Mouse (Mus musculus): ENCODE results near the gene Slc22a21.
A peak's percentile ranks its signal among the peaks of the same experiment; 100 is the strongest.
"Not testable (repeated sequence)": the region's sequence is repeated elsewhere in the genome, so short reads cannot be mapped to it uniquely, and the experiment has no call there.

Gene Slc22a21

DNA sequence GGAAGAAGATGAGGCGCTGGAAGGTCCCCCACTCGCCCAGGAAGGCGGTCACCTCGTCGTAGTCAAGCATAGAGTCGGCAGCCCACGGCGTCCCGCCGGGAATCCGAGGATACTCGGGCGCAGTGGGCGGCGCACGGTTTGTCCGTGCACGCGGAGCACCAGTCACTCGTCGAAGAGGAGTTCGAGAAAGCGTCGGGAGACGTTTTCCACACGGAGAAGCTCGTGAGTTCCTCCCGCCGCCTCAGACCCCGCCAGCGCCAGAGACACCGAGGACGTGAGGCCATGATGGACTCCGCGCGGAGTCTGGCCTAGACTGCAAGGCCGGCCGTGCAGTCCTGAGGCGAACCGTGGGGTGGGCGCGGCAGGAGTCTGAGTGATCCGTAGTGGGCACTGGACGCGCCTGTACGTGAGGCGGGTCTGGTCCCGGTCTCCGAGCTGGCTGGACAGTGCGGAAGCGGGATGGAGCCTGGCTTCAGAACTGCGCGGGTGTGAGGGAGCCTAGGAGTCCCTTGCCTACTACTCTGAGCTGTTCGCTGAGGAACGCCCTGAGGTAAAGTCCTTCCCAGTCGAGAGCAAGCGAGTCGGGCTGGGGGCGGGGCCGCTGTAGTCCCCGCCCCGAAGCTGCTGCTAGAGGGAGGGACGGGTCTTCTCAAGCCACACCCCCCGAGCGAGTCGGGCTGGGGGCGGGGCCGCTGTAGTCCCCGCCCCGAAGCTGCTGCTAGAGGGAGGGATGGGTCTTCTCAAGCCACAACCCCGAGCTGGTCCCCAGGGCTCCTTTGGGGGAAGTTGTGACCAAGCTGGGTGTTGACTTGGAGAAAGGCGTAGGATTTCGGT is at the start of gene Slc22a21:
Slc22a21 (minus strand) TSS at position 545 of the 834 bp plus-strand sequence.
- peak; percentile 67 for DNase-seq

DNA sequence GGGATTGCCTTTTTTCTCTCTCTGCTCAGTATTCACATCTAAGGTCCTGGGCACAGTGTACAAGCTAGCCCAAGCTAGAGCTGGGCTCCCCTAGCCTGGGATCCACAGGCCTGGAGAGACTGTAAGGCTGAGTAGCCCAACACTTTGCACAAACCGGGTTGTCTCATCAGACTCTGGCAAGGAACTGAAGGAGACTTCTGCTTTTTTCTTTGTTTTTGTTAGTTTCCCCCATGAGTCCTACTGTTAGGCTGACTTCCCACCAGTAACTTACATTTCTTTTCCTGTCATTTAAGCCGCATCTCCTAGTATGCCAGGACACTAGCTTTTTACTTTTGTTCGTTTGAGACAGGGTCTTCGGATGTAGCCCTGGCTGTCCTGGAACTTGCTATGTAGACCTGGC is 48.9 kb upstream of the Slc22a21 start:
- DNase-seq, result no peak

DNA sequence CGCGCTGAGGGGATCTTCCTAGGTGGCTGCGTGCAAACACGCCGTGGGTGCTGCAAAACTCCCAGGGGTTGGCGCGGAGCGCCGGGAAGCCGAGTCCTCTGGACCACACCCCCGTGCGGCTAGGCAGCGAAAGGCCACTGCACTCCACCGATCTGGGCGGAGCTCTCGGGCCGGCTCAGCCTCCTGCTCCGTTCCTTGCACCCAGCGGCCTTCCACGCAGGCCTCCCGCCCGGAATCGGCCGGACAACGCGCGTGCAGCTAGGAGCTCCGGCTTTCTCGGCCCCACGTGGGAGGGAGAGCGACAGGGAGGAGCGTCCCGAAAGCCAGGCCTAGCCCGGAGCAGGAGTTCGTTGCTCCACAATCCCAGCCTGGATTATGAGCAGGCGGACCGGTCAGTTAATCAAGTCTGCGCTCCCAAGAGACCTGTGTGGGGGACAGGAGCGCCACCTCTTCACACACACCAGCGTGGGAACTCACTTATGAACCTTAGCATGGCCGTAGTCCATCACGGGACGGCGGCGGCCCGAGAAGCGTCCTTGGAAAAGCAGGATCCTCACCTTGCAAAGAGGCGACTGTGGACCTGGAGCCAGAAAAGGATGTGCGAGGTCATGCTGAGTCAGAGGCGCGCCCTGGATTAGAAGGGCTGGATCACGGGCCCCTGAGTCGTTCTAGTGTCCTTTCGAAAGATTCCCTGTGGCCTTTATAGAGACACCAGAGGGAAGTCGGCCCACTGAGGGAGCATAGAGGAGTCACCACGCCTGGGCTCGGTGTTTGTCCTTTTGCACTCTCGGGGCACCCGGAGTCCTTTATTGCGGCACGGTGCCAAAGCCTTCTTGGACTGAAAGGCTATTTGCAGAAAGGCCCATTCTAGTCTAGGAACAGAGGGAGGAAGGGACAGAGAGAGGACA is 48.2 kb upstream of the Slc22a21 start, which contains the start of gene Slc22a4:
Slc22a4 (minus strand) TSS at position 47 of the 908 bp plus-strand sequence.
- DNase-seq, result peak; percentile 71

DNA sequence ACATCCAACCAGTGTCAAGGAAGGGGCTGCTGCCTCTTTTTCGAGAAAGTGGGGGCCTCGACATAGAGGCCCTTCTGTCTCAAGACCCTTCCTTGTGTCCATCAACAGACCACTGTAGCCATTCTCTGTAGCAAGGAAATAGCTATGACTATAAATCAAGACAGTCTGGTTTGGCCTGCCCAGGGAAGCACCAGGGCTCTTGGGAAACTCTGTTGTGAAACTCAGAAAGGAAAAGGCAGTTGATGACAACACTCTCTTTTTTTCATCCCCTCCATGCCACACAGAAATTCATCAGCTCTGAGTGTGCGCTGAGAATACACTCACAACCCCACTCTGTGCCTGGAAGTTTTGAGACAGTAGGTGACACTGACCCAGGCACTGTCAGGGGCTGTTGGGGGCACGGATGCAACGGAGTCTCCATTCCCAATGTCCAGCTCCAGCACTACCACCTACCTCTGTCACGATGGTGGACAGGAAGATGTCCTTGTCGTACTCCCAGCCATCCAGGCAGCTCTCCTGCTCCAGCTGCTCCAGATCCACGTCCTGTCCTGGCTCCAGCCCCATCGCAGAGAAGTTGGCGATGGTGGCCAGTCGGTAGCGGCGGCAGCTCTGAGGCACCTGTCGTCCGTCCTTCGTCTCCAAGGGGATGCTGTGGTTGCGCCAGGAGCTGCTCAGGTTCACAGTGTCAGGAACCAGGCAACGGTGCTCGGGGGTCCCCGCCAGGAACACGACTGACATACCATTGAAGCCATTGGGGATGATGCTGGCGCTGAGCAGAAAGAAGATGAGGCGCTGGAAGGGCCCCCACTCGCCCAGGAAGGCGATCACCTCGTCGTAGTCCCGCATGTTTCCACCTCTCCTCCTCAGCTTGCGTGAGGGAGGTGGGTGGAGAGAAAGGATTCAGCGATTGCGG is 47.3 kb upstream of the Slc22a21 start:
- DNase-seq, result no peak

DNA sequence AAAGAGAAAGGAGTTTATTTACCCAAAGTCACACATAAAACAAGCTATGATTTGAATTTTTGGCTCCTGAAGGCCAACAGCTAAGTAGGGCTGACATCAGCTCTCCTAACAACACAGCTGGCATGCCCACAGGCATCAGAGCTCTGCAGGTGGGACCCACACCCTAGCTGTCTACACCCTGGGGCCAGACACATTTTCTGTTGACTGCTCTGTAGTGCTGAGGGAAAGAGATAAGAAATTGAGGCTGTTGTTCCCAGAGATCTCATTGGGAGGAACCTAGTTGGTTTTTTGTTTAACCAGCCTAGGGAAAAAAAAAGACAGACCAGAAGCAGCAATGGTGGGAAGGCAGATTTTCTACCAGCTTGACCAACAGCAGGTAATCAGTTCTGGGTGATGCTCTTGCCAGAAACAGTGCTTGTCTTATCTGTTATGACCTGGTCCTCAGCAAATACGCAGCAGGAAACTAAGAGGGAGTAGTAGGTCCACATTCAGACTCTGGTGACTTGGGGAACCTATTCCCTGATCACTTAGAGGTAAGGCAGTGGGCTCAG is 46.4 kb upstream of the Slc22a21 start:
- DNase-seq, result no peak

DNA sequence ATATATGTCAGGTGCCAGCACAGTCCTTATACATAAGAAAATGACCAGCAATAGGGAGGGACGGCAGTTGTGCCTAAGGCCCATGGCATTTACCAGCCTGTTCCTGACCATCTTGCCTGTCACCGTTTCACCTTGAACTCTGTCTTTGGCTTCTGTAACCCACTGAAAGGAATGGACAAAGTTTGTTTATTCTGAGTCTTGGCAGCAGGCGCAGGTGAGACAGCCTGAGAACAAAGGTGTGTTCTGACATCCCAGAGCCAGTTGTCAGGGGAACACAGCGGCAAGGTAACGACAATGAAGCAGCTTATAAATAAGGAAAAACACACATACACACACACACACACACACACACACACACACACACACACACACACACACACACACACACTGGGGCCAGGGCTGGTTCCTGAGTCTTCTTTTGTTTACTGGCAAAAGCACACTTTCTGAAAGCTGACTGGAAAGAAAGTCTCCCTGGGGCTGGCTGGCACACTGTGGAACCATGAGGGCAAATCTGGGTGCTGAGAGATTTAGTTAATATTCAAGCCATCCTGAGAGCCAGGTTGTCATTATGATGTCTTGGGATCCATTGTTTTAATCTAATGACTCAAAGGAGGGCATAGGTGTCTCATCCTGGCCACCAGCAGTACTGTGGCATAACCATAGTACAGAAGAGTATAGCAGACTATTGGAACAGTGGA is 41.4 kb upstream of the Slc22a21 start:
- DNase-seq, result no peak

DNA sequence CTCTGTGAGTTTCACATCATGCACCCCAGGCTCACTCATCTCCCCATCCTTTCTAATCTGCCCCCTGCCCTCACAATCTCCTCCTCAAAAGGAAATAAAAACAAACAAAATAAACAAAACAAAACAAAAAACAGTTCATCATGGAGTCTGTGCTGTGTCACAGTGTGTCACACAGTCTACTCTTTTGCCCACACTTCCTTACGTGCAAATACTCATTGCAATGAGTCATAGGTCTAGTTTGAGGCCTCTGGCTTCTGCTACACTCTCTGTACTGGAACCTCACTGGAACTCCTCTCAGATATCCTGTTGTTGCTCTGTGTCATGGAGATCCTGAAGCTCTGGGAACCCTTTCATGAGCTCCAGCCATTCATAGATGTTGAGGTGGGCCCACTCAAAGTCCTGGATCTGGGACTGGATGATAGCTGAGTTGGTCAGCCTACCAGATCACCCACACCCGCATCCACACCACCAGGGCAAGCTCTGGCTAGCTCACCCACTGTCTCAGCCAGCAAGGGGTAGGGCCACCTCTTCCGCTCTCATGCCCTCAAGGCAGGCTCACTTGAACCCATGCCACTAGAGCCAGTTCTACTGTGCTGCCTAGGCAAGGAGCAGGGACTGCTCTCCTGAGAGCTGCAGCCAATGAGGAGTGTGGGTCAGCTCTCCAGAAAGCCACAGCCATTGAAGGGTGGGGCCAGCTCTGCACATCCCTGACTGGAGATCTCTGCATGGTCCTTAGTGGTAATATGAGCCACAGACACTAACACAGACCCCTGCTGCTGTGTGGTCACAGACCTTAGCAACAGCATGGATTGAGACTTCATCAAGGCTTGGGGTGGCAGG is 39.0 kb upstream of the Slc22a21 start:
- no peak for DNase-seq

DNA sequence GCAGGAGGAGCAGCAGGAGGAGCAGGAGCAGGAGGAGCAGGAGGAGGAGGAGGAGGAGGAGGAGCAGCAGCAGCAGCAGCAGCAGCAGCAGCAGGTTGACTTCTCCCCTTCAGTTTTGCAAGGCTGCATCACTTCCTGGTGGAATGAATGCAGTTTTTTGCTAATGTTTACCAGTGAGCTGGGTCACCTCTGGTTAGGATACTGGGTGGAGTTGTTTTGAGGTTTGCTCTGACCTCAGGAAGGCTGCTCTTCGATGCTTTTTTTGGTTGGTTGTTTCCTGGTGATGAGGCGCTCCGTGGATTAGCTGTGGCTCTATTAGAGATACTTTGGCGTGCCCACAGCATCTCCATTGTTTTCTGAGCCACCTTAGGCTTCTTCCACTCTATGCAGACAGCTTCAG is 37.5 kb upstream of the Slc22a21 start:
- no peak for DNase-seq

DNA sequence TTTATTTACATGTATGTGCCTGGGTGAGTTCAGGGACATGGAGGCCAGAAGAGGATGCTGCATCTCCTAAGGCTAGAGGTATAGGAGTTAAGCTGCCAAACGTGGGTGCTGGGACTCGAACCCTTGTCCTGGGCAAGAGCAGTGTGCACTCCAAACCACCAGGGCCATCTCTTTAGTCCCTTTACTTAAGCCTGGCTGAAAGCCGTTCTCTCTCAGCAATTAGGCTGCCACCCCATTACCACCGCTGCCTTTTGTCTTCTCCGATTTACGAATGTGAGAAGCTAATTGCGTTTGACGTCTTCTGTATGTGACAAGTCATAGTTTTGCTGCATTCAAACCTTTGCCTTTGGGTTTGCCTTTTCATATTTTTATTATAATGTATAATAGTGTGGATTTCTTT is 35.9 kb upstream of the Slc22a21 start:
- no peak for DNase-seq

DNA sequence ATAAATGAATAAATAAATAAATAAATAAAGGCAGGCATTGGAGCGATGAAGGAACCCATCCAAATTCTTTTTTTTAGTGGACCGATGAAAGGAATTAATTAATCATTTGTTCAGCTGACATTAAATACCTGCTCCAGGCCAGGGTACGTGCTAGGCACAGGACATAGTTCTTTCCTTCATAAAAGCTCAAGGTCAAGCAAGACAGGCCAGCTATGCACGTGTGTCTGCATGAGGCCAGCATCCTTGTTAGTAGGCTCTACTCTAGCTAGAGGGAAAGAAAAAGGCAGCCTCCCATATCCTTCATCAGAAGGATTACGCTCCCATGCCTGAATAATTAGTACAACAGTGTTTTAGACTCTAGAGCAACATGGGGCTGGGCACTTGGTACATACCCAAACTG is 32.8 kb upstream of the Slc22a21 start:
- no peak for DNase-seq

DNA sequence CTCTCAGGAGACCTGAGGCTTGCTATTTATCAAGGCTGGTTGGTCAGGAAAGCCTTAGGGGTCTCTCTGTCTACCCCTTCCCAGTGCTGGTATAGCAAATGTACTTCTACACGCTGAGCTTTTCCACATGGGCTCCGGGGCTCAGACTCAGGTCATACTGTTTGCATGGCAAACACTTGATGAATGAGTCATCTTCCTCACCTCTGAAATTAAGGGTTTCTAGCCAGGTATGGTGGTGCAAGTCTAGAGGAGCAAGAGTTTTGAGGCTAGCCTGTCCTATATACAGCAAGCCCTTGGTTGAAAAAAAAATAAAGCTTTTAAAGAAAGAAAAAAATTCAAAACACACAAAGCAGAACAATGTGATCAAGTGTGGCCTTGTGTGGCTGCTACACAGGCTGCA is 31.1 kb upstream of the Slc22a21 start:
- no peak for DNase-seq

DNA sequence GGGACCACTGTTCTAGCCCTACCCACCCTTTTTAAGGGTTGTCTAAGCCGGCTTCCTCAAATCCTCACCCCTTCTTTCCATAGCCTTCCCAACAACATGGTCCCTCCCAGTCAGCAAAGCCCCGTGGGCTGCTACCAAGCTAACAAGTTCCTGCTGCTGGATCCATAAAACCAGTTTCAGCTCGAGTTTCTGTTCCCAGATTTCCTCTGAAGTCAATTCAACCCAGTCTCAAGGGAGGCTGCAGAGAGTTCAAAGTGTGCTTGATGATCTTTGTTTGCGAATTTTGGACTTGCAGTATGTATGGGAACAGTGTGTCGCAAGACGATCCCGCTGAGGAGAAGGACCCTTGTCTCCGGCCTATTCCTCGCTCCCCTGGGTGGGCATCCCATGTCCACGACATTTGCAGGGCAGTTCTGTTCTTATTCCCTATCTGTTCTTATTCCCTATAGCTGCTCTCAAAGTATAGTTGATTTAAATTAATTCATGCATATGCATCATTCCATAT is 28.3 kb upstream of the Slc22a21 start:
- DNase-seq, result no peak

DNA sequence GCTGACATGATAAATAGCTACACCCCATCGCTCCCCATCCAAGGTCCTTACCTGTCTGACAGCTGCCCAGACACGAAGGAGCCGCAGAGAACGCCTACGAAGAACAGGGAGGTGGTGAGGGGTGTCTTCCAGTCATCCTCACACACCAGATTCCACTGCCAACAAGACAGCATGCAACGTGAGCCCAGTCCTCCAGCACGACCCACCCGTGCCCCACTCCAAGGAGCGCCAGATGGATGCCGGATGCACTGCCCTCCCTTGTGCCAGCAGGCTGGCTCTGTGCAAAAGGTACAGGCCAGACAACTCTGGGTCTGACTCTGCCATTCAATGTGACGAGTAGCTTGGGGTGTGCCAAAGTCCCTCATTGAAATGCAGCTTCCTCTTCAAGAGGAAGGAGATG is 27.6 kb upstream of the Slc22a21 start:
- DNase-seq, result no peak

DNA sequence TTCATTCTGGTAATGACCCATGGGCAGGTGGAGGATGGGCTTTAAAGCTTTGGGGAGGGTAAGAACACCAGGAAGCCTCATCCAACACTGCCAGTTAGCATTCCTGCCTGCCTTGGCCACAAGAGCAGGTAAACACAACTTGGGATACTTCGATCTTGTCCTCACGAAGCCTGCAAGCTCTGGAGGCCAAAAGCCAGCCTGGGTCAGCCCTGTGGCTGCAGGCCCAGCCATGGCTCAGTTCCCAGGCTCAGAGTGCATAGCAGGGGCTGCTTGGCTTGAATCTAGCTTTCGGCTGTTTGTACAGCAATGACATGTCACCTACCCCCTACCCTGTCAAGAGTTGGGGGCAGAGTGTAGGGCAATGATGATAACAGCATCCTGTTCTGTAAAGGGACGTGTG is 26.8 kb upstream of the Slc22a21 start:
- no peak for DNase-seq

DNA sequence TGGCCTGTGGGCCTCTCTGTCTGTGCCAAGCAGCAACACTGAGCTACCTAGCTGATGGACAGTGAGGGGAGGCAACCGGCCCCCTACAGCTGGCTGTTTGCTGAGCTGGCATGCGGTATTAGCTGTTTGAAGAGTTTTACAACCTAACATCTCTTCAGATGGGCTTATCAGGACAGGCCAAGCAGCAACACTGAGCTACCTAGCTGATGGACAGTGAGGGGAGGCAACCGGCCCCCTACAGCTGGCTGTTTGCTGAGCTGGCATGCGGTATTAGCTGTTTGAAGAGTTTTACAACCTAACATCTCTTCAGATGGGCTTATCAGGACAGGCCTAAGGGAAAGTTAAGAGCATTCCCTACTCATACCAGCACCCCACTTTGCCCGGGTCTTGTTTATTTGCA is 26.2 kb upstream of the Slc22a21 start:
- not testable (repeated sequence) for DNase-seq

DNA sequence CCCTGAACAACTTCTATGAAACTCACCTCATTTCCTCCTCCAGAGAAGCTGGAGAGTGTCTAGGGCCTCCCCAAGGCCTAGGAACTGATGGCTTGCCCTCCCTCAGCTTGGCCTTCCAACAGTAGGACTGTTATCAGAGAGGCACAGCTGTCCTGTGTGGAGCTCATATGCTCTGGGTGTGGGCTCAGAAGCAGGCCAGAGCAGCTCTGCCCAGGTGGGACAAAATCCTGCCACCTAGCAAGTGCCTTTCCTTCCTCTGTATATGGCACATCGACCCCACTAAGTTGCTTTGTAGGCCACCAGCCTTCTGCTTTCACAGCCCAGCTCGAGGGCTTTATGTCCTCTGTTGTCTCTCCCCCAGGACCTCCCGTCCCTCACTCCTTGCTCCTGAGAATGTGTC is 24.6 kb upstream of the Slc22a21 start:
- DNase-seq, result no peak

DNA sequence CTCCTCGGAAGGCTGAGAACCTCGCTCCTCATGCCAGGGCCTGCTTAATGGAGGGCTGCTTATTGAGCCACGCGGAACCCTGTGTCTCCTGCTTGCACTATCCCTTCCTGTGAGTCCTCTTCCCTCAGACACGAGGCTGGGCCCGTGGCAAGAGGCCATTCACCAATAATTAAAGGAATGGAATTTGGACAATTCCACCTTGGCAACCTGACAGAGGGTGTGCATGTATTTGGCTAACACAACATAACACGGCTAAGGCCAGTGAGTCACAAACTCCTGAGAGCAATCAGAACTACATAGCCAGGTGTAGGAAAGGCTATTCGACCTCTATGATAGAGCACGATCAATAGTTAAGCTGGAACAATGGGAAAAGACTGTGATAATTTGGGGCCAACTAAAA is 24.1 kb upstream of the Slc22a21 start:
- no peak for DNase-seq

DNA sequence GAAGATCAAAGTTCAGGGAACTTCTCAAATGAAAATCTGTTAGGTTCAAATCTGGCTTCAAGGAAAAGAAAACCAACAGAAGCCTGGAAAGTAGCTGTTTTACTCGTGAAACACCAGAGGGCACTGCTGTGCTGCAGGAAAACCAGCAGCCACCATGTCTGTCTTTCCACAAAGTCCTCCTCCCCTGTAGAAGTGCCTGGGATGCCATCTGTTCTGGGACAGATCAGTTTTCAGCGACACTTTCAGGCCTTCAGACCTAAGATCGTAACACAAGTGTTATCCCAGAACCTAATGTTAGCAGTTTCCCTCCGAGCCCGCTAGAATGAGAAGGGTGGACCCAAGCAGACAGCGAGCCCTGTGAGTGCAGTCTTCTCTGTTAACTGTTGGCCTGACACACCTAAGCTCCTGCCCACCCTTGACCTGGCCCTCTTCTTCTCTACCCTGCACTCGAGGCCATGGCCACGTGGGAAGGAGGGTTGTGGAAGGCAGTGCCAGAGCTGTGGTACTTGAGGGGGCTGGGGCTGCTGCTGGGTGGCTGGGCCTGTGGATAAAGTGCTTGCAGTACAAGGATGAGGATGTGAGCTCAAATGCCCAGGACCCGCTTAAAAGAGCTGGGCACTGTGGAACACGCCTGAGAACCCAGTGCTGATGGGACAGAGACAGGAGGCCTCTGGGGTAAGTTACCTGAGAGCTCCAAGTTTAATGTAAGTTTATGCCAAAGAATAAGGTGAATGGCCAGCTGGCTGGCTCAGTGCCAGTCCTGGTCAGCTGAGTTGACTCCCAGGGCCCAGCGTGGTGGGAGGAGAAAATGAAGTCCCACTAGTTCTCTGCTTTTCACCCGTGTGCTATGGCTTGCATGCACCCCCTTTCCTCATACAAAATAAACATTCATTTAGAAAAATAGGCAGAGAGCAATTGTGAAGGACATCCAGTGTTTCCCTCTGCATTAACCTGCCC is 22.9 kb upstream of the Slc22a21 start:
- not testable (repeated sequence) for DNase-seq

DNA sequence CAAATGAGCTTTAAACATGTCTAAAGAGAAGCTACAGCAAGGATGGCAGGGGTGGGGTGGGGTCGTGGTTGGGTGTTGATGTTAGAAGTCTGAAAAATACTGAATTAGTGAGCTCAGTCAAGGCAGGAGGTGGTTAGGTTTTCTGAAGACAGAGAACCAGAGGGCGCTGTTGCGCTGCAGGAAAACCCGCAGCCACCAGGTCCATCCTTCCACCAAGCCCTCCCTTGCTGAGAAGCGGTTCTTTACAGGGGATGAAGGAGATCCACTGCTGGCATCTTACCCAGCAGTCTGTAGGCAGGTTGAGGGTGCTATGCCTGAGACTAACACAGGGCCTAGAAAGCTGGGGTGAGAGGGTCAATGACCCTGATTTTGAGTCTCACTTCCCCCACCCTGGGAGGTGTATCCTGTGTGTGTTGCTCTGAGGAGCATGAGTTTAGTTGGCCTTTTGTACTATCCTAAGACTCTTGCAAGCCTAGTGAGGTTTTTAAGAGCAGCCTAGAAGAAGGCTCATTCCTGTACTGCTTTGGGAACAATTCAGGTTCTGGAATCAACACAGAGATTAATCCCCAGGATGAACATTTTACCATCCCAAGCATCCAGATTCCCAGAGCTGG is 22.1 kb upstream of the Slc22a21 start:
- DNase-seq, result peak; percentile 53
